Mouse (Mus musculus) CD4-positive, CD25-positive, alpha-beta regulatory T cell, adult 4 months (primary cell): ENCODE data around the gene Mdfi. TPM values are rescaled to one million over a fixed set of nuclear protein-coding genes. Genes with fewer than 3 reads are reported as not detected.

ENCODE experiments used
- ATAC-seq: one replicate; pipeline ENCODE4 v1.8.0; 2017
- polyA plus RNA-seq, 2 experiments: library from polyadenylated mRNA; unstranded; fragments of 100-300 nt; shearing (Covaris generic); gene quantifications; one replicate each; pipeline ENCODE4 v1.2.1; 2017

The Mdfi gene
- not detected for polyA plus RNA-seq

DNA sequence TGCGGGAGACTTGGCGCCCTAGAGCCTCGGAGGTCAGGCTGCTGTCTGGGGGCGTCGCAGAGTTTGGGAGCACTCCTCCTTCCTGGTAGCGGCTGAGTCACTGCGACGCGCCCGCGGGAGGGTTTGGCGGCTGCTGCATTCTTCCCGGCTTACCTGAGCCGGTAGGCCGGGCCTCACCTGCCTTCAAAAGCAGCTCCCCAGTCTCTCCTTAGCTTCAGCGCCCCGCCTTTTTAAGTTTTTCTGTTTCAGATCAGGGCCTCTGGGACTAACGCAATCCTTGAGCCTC lies at the start of gene Mdfi:
Gene Mdfi (minus strand): TSS at position 210 of the 286 bp plus-strand sequence.
- ATAC-seq: no peak

- peak; percentile 73 for ATAC-seq
Observed at GRCm38 (mm10) chr17:47883099-47883498, 48.6 kb upstream of the Mdfi start.

DNA sequence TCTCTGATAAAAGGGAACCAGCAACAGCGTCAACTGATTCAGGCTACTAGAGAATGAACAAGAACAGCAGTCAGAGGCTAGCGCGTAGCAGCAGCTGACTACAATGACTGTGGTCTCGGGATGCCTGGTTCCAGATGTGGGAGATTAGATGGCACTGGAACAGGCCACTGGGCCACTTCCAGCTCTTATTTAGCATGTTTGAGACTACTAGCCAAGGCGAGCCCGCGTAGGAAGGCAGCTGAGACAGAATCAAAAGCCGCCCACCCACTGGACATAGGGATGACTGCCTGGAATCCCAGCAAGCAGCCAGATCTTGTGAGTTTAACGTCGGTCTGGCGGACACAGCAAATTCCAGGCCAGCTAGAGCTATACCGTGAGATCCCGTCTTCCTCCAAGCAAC lies 46.8 kb upstream of the Mdfi start:
- ATAC-seq: no peak

DNA sequence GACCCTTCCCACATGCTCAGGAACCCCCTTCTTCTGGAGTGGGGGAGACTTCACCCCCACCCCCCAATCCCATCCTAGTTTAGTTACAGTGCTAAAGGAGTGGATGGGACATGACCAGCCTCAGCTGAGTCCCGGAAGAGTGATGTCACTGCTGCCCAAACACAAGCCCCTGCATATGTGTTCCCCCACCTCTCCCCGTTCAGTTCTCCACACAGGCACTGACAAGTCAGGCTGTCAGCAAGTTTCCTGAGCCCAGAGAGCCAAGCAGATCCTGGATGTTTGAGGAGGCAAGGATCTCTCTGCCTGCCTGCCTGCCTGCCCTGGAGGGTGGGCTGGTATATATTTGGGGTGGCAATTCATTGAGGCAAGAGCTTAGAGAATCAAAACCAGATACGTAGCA lies 44.7 kb upstream of the Mdfi start:
- ATAC-seq: no peak

- no peak for ATAC-seq
Observed at GRCm38 (mm10) chr17:47878378-47879089, 44.0 kb upstream of the Mdfi start.

GRCm38 (mm10) chr17:47877715-47878377 lies 43.4 kb upstream of the Mdfi start:
- no peak for ATAC-seq

DNA sequence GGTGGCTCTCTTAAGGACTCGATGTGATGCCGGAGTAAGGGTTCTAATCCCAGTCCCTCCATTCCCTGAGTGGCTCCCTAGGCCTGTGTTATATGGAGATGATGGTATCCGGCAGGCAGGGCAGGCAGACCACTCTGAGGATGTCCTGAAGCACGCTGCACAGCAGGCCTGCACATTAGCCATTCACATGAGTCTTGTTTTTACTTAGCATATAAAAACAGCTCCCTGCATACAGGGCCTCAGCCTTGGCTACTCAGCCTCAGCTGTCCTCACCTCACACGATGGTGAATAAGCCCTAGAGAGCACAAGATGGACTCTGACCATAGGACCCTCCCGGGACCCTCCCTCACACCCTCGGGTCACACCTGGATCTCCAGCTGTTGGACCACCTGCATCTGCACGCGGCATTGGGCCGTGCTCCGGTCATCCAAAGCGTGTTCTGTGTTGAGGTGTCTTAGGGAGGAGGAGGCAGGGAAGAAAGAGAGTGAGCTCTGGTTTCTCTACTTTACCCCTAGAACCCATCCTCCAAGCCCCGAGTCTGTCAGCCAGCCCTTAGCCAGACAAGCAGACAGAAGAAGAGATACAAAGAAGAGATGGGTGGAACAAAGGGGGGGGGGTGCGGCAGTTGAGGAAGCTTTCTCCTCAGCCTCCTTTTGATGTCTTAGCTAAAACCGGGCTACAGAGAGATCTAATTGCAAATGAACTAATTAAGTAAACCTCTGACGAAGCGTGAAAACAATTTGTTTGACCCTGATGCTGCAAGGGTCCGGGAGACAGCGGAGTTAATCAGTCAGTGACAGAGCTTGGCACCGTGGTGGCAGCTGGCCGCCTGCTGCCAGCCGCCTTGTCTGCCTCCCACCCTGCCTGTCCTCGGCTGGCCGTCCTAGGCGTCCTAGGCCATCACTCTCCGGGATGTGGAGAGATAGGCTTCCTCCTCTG lies 42.6 kb upstream of the Mdfi start:
- ATAC-seq: no peak

DNA sequence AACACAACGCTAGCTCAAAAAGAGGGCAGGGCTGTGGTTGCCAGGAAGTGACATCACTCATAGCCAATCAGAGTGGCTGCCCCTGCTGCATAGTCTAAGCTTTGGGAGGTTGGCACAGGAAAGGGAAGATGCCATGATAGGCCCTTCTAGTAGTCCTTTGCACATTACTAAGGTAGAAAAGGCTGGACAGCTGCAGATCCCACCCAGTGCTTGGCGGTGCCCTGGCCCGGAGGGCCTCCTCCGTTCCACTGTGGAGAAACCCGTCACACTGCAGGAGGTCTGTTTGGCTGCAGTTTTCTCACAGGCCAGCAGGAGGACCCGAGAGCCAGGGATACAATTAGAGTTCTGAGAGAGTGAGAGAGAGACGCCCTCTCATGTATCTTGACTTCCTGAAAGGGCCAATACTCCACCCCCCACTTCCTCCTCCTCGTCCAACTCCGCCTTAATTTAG lies 38.9 kb upstream of the Mdfi start:
- ATAC-seq: peak; percentile 94

DNA sequence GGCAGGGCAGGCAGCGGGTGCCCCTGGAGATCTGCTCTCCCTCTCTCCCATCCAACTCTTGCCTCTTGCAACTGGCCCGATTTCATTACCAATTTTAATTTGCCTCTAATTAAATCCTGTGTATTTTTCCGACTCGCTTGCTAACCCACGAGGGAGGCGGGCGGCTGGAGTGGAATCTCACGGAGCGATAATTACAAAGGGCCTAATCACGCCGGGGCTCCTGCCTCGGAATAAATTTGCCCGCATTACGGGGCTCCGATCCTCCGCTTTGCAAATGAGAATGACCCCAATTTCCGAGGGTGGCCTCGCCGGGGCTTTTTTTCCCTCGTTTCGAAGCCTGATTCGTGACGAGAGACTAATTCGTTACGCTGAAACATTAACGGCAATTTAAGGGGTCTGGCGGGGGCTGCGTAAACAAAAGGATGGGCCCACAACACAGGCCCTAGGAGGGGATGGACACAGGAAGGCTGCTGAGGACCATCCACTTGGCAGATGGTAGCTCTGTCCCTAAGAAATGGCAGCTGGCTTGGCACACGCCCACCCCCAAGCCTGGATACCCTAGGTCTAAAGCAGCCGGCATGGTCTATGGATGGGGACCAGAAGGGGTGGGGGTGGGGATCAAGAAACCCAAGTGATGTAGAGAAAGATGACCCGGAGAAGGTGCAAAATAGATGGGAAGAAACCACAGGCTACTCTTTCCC lies 38.0 kb upstream of the Mdfi start:
- no peak for ATAC-seq

GRCm38 (mm10) chr17:47869874-47870273 lies 35.4 kb upstream of the Mdfi start:
- no peak for ATAC-seq

DNA sequence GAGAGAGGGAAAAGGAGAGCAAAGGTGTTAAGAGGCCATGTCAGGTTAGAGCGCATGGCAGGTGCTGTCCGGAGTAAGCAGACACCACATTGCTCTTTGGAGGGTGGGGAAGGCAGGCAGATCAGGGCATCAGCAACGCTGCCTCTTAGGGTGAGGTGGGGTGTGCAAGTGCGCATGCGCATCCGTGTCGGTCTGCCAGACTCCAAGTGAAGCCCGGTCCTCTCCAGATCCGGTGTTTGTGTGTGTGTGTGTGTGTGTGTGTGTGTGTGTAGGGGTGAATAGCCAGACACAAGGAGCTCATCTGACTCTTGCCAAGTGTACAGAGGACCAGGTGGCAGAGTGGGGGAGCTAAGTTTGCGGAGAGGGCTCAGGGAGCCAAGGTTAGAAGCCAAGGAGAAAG lies 31.5 kb upstream of the Mdfi start:
- ATAC-seq: no peak

DNA sequence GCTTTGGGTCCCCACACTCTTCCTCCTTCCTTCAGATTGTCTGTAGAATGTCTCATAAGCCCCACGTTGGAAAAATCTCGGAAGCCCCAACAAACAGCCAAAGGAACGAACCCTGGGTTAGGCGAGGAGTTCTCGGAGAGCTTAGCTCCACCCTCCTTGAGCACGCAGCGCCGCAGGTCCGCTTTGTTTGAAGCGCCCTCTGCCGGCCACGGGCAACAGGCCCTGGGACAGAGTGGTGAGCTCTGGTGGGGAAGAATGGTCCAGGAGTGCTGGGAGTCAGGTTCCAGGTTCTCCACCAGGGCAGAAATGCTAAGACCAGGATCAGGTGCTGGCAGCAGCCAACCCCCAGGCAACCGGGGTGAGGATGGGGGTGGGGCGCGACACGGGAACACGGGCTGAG lies 30.0 kb upstream of the Mdfi start:
- peak; percentile 90 for ATAC-seq

DNA sequence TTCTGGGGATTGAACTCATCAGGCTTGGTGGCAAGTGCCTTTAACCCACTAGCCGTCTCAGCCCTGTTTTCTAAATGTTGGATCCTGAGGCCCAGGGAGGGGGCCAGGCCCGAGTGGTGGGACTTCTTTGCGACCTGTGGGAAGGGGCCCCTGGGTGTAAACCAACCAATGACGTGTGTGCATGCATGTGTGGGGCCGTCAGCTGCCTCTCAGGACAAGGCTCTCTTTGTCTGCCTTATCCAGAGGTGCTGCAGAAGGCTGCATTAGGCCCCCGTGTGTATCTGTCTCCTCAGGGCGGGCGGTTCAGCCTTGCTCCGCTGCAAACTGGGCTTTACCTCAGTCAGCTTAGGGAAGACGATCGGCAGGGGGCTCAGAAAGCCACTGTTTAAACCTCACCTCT lies 28.9 kb upstream of the Mdfi start:
- ATAC-seq: no peak

DNA sequence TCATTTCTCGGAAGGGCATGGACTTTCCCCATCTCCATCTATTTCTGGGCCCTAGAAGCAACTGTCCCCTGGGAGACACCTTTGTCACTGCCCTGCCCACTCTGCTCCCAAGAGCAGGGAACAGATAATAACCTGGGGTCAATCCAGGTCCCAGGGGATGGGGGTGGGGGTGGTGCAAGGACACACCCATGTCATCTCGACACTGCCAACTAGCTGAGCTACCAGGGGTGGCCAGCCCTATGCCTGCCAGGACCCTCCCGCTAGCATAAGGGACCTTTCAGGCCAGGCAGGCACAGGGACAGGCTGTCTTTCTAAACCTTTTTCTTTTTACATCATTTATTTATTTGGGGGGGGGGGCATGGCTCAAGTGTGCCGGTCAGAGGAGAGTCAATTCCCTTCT lies 28.5 kb upstream of the Mdfi start:
- ATAC-seq: no peak

GRCm38 (mm10) chr17:47855544-47855943 lies 21.1 kb upstream of the Mdfi start:
- ATAC-seq: no peak

- ATAC-seq: peak; percentile 79
Observed at GRCm38 (mm10) chr17:47854908-47855307, 20.4 kb upstream of the Mdfi start.

- no peak for ATAC-seq
Observed at GRCm38 (mm10) chr17:47853760-47854159, 19.3 kb upstream of the Mdfi start.

- no peak for ATAC-seq
Observed at GRCm38 (mm10) chr17:47853336-47853735, 18.8 kb upstream of the Mdfi start.

GRCm38 (mm10) chr17:47851798-47852360 lies 17.4 kb upstream of the Mdfi start:
- ATAC-seq: peak; percentile 54

GRCm38 (mm10) chr17:47850639-47851314 lies 16.3 kb upstream of the Mdfi start:
- no peak for ATAC-seq

- ATAC-seq: no peak
Observed at GRCm38 (mm10) chr17:47850035-47850434, 15.5 kb upstream of the Mdfi start.

DNA sequence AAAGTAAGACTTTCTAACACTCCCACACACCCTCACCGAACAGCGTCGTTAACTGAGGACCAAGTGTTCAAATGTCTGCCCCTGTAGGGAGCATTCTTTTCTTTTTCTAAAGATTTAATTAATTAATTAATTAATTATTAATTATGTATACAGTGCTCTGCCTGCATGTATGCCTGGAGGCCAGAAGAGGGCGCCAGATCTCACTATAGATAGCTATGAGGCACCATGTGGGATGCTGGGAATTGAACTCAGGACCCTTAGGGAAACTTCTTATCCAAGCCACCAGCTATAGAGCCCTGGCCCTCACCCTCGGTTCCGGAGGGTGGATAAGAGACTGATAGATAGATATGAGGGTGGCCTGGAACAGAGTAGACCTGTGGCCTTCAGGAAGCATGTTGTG lies 13.5 kb upstream of the Mdfi start:
- ATAC-seq: no peak
